Mouse (Mus musculus): ENCODE results near the gene Abcg1. TPM values are rescaled to one million over a fixed set of nuclear protein-coding genes. Genes with fewer than 3 reads are reported as not detected.

The Abcg1 gene
- polyA plus RNA-seq, 1 experiment = 12.8 TPM

DNA sequence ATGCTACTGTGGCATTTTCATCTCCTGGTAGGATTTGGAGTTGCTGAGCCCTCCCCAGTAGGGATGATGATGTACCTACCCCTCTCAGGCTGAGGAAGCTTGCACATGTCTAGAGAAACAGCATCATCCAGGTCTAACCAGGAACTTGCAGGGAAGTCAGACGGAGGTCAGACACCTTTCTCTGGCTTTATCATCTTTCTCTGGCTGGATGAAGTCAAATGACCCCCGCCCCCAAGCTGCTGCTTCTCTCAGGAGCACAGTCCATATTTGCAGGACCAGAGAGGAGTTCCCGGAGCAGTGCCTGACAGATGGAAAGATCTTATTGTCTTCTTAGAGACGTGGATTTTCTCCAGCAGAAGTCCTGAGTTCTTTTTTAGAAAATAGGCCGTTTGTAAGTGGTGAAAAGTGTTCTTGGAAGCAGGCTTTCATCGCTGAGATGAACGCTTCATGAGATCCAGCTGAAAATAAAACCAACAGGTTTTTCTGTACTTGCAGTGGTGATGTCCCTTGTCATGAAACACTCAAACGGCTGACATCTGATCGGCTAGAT, 28.6 kb upstream of the Abcg1 start:
- DNase-seq (ENCODE audit: low read depth) = no peak
- no peak for TF ChIP-seq POLR2A (IDR thresholded peaks at IDR 0.05; ENCODE audit: borderline replicate concordance, extremely low read depth, insufficient read depth, insufficient read length, poor library complexity, severe bottlenecking)
- no peak for TF ChIP-seq CTCF (IDR thresholded peaks at IDR 0.05; ENCODE audit: borderline replicate concordance, extremely low read depth, insufficient read depth, insufficient read length)

DNA sequence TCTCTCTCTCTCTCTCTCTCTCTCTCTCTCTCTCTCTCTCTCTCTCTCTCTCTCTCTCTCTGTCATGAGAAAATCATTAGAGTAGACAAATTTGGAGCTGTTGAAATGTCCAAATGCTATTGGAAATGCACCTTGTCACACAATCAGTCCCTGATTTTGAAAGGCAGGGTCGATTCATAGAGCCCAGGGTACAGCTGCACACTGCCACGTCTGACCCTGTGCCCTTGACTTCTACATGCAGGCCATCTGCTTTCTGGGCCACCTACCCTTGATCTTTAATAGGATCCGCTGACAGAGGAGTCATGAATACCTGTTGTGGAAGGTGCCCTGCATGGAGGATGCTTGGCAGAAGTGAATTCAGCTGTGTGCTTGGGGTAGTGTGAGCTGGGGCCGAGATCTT, 28.1 kb upstream of the Abcg1 start:
- TF ChIP-seq POLR2A (IDR thresholded peaks at IDR 0.05; ENCODE audit: borderline replicate concordance, extremely low read depth, insufficient read depth, insufficient read length, poor library complexity, severe bottlenecking) = no peak
- TF ChIP-seq CTCF (IDR thresholded peaks at IDR 0.05; ENCODE audit: borderline replicate concordance, extremely low read depth, insufficient read depth, insufficient read length) = no peak
- no peak for DNase-seq (ENCODE audit: low read depth)

DNA sequence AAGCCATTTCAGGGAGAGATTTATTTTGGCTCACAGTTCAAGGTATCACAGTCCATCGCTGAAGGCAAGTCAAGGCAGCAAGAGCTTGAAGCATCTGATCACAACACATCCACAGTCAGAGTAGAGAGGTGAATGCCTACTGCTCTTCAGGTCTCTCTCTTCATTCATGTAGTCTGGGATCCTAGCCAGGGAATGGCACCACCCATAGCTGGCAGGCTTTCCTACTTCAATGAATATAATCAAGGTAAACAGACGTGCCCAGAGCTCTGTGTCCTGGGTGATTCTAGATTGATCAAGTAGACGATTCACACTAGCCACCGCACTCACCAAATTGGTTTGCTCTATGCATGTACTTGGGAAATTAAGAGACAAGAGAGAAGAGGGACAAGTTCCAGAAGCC, 25.1 kb upstream of the Abcg1 start:
- TF ChIP-seq POLR2A (IDR thresholded peaks at IDR 0.05; ENCODE audit: borderline replicate concordance, extremely low read depth, insufficient read depth, insufficient read length, poor library complexity, severe bottlenecking) (no peak), CTCF (IDR thresholded peaks at IDR 0.05; ENCODE audit: borderline replicate concordance, extremely low read depth, insufficient read depth, insufficient read length) (no peak)
- no peak for DNase-seq (ENCODE audit: low read depth)

- TF ChIP-seq CTCF (IDR thresholded peaks at IDR 0.05; ENCODE audit: borderline replicate concordance, extremely low read depth, insufficient read depth, insufficient read length) (no peak), POLR2A (IDR thresholded peaks at IDR 0.05; ENCODE audit: borderline replicate concordance, extremely low read depth, insufficient read depth, insufficient read length, poor library complexity, severe bottlenecking) (no peak)
- DNase-seq (ENCODE audit: low read depth) = no peak
These were observed 24.2 kb upstream of the Abcg1 start for GRCm38 (mm10) chr17:31033251-31033650.

- DNase-seq (ENCODE audit: low read depth) = peak; percentile 81
- TF ChIP-seq CTCF (IDR thresholded peaks at IDR 0.05; ENCODE audit: borderline replicate concordance, extremely low read depth, insufficient read depth, insufficient read length) (no peak), POLR2A (IDR thresholded peaks at IDR 0.05; ENCODE audit: borderline replicate concordance, extremely low read depth, insufficient read depth, insufficient read length, poor library complexity, severe bottlenecking) (no peak)
These were observed 23.3 kb upstream of the Abcg1 start for GRCm38 (mm10) chr17:31034165-31034564.

GRCm38 (mm10) chr17:31034674-31035356, 22.7 kb upstream of the Abcg1 start:
- no peak for DNase-seq (ENCODE audit: low read depth)
- TF ChIP-seq CTCF (IDR thresholded peaks at IDR 0.05; ENCODE audit: borderline replicate concordance, extremely low read depth, insufficient read depth, insufficient read length) = no peak
- no peak for TF ChIP-seq POLR2A (IDR thresholded peaks at IDR 0.05; ENCODE audit: borderline replicate concordance, extremely low read depth, insufficient read depth, insufficient read length, poor library complexity, severe bottlenecking)

DNA sequence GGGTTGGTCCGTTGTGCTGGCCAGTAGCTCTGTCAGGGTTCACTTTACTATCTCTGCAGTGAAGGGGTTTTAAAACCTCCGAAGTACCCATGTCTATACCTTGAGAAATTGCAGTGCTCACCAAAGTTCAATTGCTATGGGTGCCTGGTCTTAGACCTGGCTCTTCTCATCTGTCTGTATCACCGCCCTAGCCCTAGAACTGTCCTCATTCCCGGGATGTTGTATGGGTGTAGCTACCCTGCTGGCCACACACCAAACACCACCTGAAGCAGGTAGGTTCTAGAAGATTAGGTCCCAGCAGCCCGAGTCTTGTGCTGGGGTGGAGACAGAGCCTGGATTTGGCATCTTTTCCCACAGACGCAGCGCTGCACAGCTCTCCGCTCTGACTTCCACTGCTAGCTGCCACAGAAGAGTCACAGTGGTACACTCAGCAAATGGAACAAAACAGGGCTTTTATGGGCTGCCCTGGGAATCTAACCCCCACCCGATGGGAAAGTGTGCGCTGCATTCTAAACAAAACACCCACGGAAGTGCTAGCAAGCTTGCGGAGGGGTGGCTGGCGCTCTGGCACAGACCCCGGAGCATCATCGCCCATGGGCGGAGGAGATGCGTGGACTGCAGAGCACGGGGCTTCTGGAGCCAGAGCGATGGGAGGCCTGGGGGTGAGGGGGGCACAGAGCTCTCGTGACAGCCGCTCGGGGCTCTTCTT, 21.2 kb upstream of the Abcg1 start:
- peak; percentile 67 for DNase-seq (ENCODE audit: low read depth)
- TF ChIP-seq POLR2A (IDR thresholded peaks at IDR 0.05; ENCODE audit: borderline replicate concordance, extremely low read depth, insufficient read depth, insufficient read length, poor library complexity, severe bottlenecking) (no peak), CTCF (IDR thresholded peaks at IDR 0.05; ENCODE audit: borderline replicate concordance, extremely low read depth, insufficient read depth, insufficient read length) (no peak)

DNA sequence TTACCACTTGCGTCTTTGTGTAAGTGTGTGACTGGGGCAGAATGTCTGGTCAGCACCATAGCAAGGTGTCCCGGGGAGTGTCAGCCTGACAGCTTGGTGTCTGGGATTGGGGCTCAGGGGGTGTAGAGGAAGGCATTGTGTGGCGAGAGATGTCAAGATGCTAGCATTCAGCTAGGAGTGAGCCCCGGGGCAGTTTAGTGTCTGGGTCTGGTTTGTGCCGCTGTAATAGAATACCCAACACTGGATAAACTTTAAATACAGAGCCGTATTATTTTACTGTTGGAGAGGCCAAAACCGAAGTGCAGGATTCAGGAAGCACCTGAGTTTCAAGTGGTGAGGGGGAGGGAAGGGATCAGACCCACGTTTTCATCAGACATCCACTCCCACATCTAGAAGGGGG, 20.1 kb upstream of the Abcg1 start:
- TF ChIP-seq POLR2A (IDR thresholded peaks at IDR 0.05; ENCODE audit: borderline replicate concordance, extremely low read depth, insufficient read depth, insufficient read length, poor library complexity, severe bottlenecking) (no peak), CTCF (IDR thresholded peaks at IDR 0.05; ENCODE audit: borderline replicate concordance, extremely low read depth, insufficient read depth, insufficient read length) (no peak)
- DNase-seq (ENCODE audit: low read depth) = no peak

DNA sequence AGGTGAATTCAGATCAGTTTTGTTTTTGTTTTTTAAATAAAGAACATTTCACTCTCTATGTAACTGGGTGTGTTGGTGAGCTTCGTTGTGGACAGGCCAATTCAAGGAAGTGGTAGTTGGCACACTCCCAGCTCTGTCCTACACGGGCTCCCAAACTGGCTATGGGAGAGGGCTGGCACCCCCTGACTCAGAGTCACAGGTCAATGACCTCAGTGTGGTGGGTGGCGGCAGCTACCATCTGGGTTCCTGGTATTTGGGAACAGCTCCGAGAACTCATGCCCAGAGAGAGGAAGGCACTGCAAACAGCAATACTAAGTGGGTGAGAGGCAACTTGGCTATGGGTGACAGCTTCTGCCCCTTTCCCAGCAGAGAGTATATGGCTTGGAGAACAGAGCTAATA, 19.1 kb upstream of the Abcg1 start:
- TF ChIP-seq CTCF (IDR thresholded peaks at IDR 0.05; ENCODE audit: borderline replicate concordance, extremely low read depth, insufficient read depth, insufficient read length) = no peak
- no peak for TF ChIP-seq POLR2A (IDR thresholded peaks at IDR 0.05; ENCODE audit: borderline replicate concordance, extremely low read depth, insufficient read depth, insufficient read length, poor library complexity, severe bottlenecking)
- no peak for DNase-seq (ENCODE audit: low read depth)

- no peak for TF ChIP-seq POLR2A (IDR thresholded peaks at IDR 0.05; ENCODE audit: borderline replicate concordance, extremely low read depth, insufficient read depth, insufficient read length, poor library complexity, severe bottlenecking)
- no peak for TF ChIP-seq CTCF (IDR thresholded peaks at IDR 0.05; ENCODE audit: borderline replicate concordance, extremely low read depth, insufficient read depth, insufficient read length)
- no peak for DNase-seq (ENCODE audit: low read depth)
These were observed 17.8 kb upstream of the Abcg1 start for GRCm38 (mm10) chr17:31039626-31040025.

- TF ChIP-seq CTCF (IDR thresholded peaks at IDR 0.05; ENCODE audit: borderline replicate concordance, extremely low read depth, insufficient read depth, insufficient read length) = no peak
- no peak for TF ChIP-seq POLR2A (IDR thresholded peaks at IDR 0.05; ENCODE audit: borderline replicate concordance, extremely low read depth, insufficient read depth, insufficient read length, poor library complexity, severe bottlenecking)
- no peak for DNase-seq (ENCODE audit: low read depth)
These were observed 17.1 kb upstream of the Abcg1 start for GRCm38 (mm10) chr17:31040421-31040820.
